Mouse (Mus musculus) MEL (cell line): ENCODE results near the gene Dlk2. TPM values are rescaled to one million over a fixed set of nuclear protein-coding genes. Genes with fewer than 3 reads are reported as not detected.

ENCODE experiments used
- DNase-seq: peaks from one replicate; pipeline ENCODE4 v3.0.0; 2011; ENCODE audit warnings: low read depth, low spot score
- H3K27ac ChIP-seq: 2 replicates; pipeline ENCODE4 v1.5.1; 2012; ENCODE audit warnings: low read depth, mild to moderate bottlenecking, control low read depth, low read length, moderate library complexity; ENCODE audit not compliant: control insufficient read depth
- H3K27me3 ChIP-seq, 2 experiments: fragments of 150-350 bp in 1 of 2; sonication (generic) in 1 of 2; 2 replicates each; pipeline ENCODE4 v1.6.1; 2012; ENCODE audit warnings: low read length in 2 of 2, mild to moderate bottlenecking in 2 of 2, improper control_type of control experiment in 1 of 2, moderate library complexity in 1 of 2; ENCODE audit not compliant: insufficient read depth in 2 of 2, control insufficient read depth in 1 of 2
- H3K36me3 ChIP-seq, 2 experiments: 2 replicates each; pipeline ENCODE4 v1.6.1; 2012 to 2014; ENCODE audit warnings: low read length in 2 of 2, improper control_type of control experiment in 1 of 2, inconsistent platforms in 1 of 2, mild to moderate bottlenecking in 1 of 2; ENCODE audit not compliant: insufficient read depth in 2 of 2, control insufficient read depth in 1 of 2
- H3K4me1 ChIP-seq, 2 experiments: fragments of 150-350 bp in 1 of 2; sonication (generic) in 1 of 2; 2 replicates each; pipeline ENCODE4 v1.6.1; 2012; ENCODE audit warnings: low read length in 2 of 2, improper control_type of control experiment in 1 of 2, mild to moderate bottlenecking in 1 of 2; ENCODE audit not compliant: insufficient read depth in 2 of 2, control insufficient read depth in 1 of 2
- H3K4me3 ChIP-seq, 2 experiments: fragments of 150-350 bp in 1 of 2; sonication (generic) in 1 of 2; 2 replicates each; pipeline ENCODE4 v1.5.1; 2012; ENCODE audit warnings: low read depth in 2 of 2, low read length in 2 of 2, mild to moderate bottlenecking in 2 of 2, moderate library complexity in 2 of 2, control low read depth in 1 of 2, improper control_type of control experiment in 1 of 2; ENCODE audit not compliant: control insufficient read depth in 1 of 2, insufficient read depth in 1 of 2
- H3K79me2 ChIP-seq: 2 replicates; pipeline ENCODE4 v1.6.1; 2012; ENCODE audit warnings: mild to moderate bottlenecking, low read length, moderate library complexity; ENCODE audit not compliant: control insufficient read depth, poor library complexity, insufficient read depth
- H3K9ac ChIP-seq: 2 replicates; pipeline ENCODE4 v1.6.1; 2012; ENCODE audit warnings: low read depth, mild to moderate bottlenecking, control low read depth, low read length, moderate library complexity; ENCODE audit not compliant: control insufficient read depth, poor library complexity, severe bottlenecking
- H3K9me3 ChIP-seq: fragments of 150-350 bp; sonication (generic); replicated peaks from 2 replicates; pipeline ENCODE4 v1.6.1; 2012; ENCODE audit warnings: mild to moderate bottlenecking, low read length, improper control_type of control experiment, moderate library complexity; ENCODE audit not compliant: insufficient read depth
- MYC ChIP-seq: IDR thresholded peaks from 2 replicates; pipeline ENCODE4 v1.6.1; 2011; ENCODE audit warnings: low read depth, mild to moderate bottlenecking, low read length, improper control_type of control experiment, moderate library complexity
- POLR2AphosphoS2 ChIP-seq: IDR thresholded peaks from 2 replicates; pipeline ENCODE4 v1.6.1; 2011; ENCODE audit warnings: low read length, improper control_type of control experiment
- TCF12 ChIP-seq: IDR thresholded peaks from 2 replicates; pipeline ENCODE4 v1.6.1; 2014; ENCODE audit warnings: low read depth, mild to moderate bottlenecking, inconsistent platforms, low read length, improper control_type of control experiment, moderate library complexity
- polyA plus RNA-seq, 2 experiments: library from polyadenylated mRNA; stranded (reverse) in 1 of 2; unstranded in 1 of 2; fragments of >175 nt in 1 of 2; fragments of >200 nt in 1 of 2; gene quantifications; 2 replicates each; pipeline versions ENCODE4 v1.2.1 to v1.2.4; 2012; ENCODE audit warnings: low replicate concordance in 2 of 2, low read depth in 1 of 2; ENCODE audit not compliant: insufficient read length in 2 of 2, insufficient read depth in 1 of 2, missing spikeins in 1 of 2
- total RNA-seq: library from RNA; depleted of rRNA; stranded (reverse); fragments of 300-350 nt; gene quantifications from 2 replicates; pipeline ENCODE4 v1.2.3, GENCODE M21; 2012; rRNA removed

Gene Dlk2
- total and polyA plus RNA-seq, 3 experiments, result 0.07 TPM; not detected in 2

- no peaks in the 10 kb centered on the region for H3K36me3 ChIP-seq
- DNase-seq, result no peak
- no peaks in the 10 kb centered on the region for H3K27me3 ChIP-seq
- H3K9me3 ChIP-seq, result no peaks in the 10 kb centered on the region
- H3K9ac ChIP-seq, result no peak overlapping the region
- no peak overlapping the region for H3K4me3 ChIP-seq
- no peak overlapping the region for H3K27ac ChIP-seq
- no peaks in the 10 kb centered on the region; a peak in 1 of 4 replicates for H3K4me1 ChIP-seq
- no peak for TF ChIP-seq POLR2AphosphoS2
- no peak for TF ChIP-seq MYC
- TF ChIP-seq TCF12, result no peak
- H3K79me2 ChIP-seq, result no peaks in the 10 kb centered on the region
These were observed 53.9 kb downstream of the Dlk2 start for GRCm38 (mm10) chr17:46351026-46351700.

Other genes with a start within 250 kb of the Dlk2 start
- gene Mrps18a, start 186.4 kb upstream of the Dlk2 start, total RNA-seq, result 177 and 181 TPM in 2 replicates
- gene Mrps18a, start 186.4 kb upstream of the Dlk2 start, polyA plus RNA-seq, result 100 to 1,000 TPM in 1 of 2 experiments, not detected in 1; 159 TPM
- gene Rsph9, start 153.2 kb upstream of the Dlk2 start, total RNA-seq, result not detected in 2 replicates
- under 1 TPM in 1 of 2 experiments, not detected in 1; 0.29 TPM for gene Rsph9, start 153.2 kb upstream of the Dlk2 start, polyA plus RNA-seq
- gene Mad2l1bp, start 143.9 kb upstream of the Dlk2 start, total RNA-seq, result 14.1 and 14.8 TPM in 2 replicates
- gene Mad2l1bp, start 143.9 kb upstream of the Dlk2 start, polyA plus RNA-seq, result 10 to 100 TPM in 1 of 2 experiments, not detected in 1; 23.1 TPM
- gene Gtpbp2, start 136.4 kb upstream of the Dlk2 start, total RNA-seq, result 18.1 and 27.5 TPM in 2 replicates
- gene Gtpbp2, start 136.4 kb upstream of the Dlk2 start, polyA plus RNA-seq, result 10 to 100 TPM in 1 of 2 experiments, not detected in 1; 46.7 TPM
- gene Polh, start 94.8 kb upstream of the Dlk2 start, total RNA-seq, result 28.4 and 30.8 TPM in 2 replicates
- gene Polh, start 94.8 kb upstream of the Dlk2 start, polyA plus RNA-seq, result 10 to 100 TPM in 1 of 2 experiments, not detected in 1; 22.2 TPM
- 79.0 and 82.7 TPM in 2 replicates for gene Xpo5, start 94.6 kb upstream of the Dlk2 start, total RNA-seq
- 10 to 100 TPM; 47.5 to 93.4 TPM for gene Xpo5, start 94.6 kb upstream of the Dlk2 start, polyA plus RNA-seq
- gene Polr1c, start 49.4 kb upstream of the Dlk2 start, total RNA-seq, result 188 and 197 TPM in 2 replicates
- 100 to 1,000 TPM in 1 of 2 experiments, not detected in 1; 195 TPM for gene Polr1c, start 49.4 kb upstream of the Dlk2 start, polyA plus RNA-seq
- gene Yipf3, start 49.3 kb upstream of the Dlk2 start, total RNA-seq, result 18.9 and 20.8 TPM in 2 replicates
- 10 to 100 TPM in 1 of 2 experiments, not detected in 1; 86.5 TPM for gene Yipf3, start 49.3 kb upstream of the Dlk2 start, polyA plus RNA-seq
- gene Lrrc73, start 43.9 kb upstream of the Dlk2 start, total RNA-seq, result 0.72 and 1.2 TPM in 2 replicates
- 1 to 10 TPM in 1 of 2 experiments, not detected in 1; 3.5 TPM for gene Lrrc73, start 43.9 kb upstream of the Dlk2 start, polyA plus RNA-seq
- 11.0 and 12.9 TPM in 2 replicates for gene Tjap1, start 14.4 kb upstream of the Dlk2 start, total RNA-seq
- gene Tjap1, start 14.4 kb upstream of the Dlk2 start, polyA plus RNA-seq, result 10 to 100 TPM in 1 of 2 experiments, not detected in 1; 41.2 TPM
- 2.8 and 4.0 TPM in 2 replicates for gene Abcc10, start 30.9 kb downstream of the Dlk2 start, total RNA-seq
- gene Abcc10, start 30.9 kb downstream of the Dlk2 start, polyA plus RNA-seq, result 1 to 10 TPM in 1 of 2 experiments, not detected in 1; 6.2 TPM
- gene Zfp318, start 86.3 kb downstream of the Dlk2 start, total RNA-seq, result 7.9 and 8.1 TPM in 2 replicates
- 10 to 100 TPM; 21.3 to 36.8 TPM for gene Zfp318, start 86.3 kb downstream of the Dlk2 start, polyA plus RNA-seq
- gene Crip3, start 131.5 kb downstream of the Dlk2 start, total RNA-seq, result not detected in 2 replicates
- gene Crip3, start 131.5 kb downstream of the Dlk2 start, polyA plus RNA-seq, result not detected
- not detected in 2 replicates for gene Slc22a7, start 141.0 kb downstream of the Dlk2 start, total RNA-seq
- gene Slc22a7, start 141.0 kb downstream of the Dlk2 start, polyA plus RNA-seq, result not detected
- not detected in 2 replicates for gene Ttbk1, start 190.3 kb downstream of the Dlk2 start, total RNA-seq
- under 1 TPM in 1 of 2 experiments, not detected in 1; 0.08 TPM for gene Ttbk1, start 190.3 kb downstream of the Dlk2 start, polyA plus RNA-seq
- 37.2 and 40.8 TPM in 2 replicates for gene Dnph1, start 199.3 kb downstream of the Dlk2 start, total RNA-seq
- gene Dnph1, start 199.3 kb downstream of the Dlk2 start, polyA plus RNA-seq, result 10 to 100 TPM in 1 of 2 experiments, not detected in 1; 86.5 TPM
- gene Cul9, start 249.0 kb downstream of the Dlk2 start, total RNA-seq, result 3.6 TPM in 2 replicates
- 10 to 100 TPM in 1 of 2 experiments, not detected in 1; 10.7 TPM for gene Cul9, start 249.0 kb downstream of the Dlk2 start, polyA plus RNA-seq